Mouse (Mus musculus) spleen, postnatal 36 days (tissue): ENCODE results near the gene Diexf.

Experiments used
- DNase-seq, 2 experiments: peaks; one replicate each; pipeline ENCODE4 v3.0.0; 2022; ENCODE audit warnings: low spot score in 2 of 2, mixed read lengths in 1 of 2

The Diexf gene

GRCm38 (mm10) chr1:193086842-193087476, 43.1 kb downstream of the Diexf start:
- no peak for DNase-seq

GRCm38 (mm10) chr1:193086111-193086841, 43.8 kb downstream of the Diexf start:
- no peak for DNase-seq

GRCm38 (mm10) chr1:193085541-193086020, 44.5 kb downstream of the Diexf start:
- no peak for DNase-seq

GRCm38 (mm10) chr1:193084016-193084415, 46.1 kb downstream of the Diexf start:
- DNase-seq, result no peak

GRCm38 (mm10) chr1:193083051-193083450, 47.0 kb downstream of the Diexf start:
- no peak for DNase-seq

- no peak for DNase-seq
Observed at GRCm38 (mm10) chr1:193082311-193082921, 47.7 kb downstream of the Diexf start.

GRCm38 (mm10) chr1:193062618-193063017, 67.5 kb downstream of the Diexf start:
- no peak for DNase-seq

- DNase-seq, result no peak
Observed at GRCm38 (mm10) chr1:193060167-193060566, 69.9 kb downstream of the Diexf start.

GRCm38 (mm10) chr1:193059596-193059995, 70.5 kb downstream of the Diexf start:
- DNase-seq, result no peak

- DNase-seq, result no peak
Observed at GRCm38 (mm10) chr1:193054401-193054800, 75.7 kb downstream of the Diexf start.

- no peak for DNase-seq
Observed at GRCm38 (mm10) chr1:193053065-193053464, 77.0 kb downstream of the Diexf start.

- no peak for DNase-seq
Observed at GRCm38 (mm10) chr1:193047616-193048015, 82.5 kb downstream of the Diexf start.

GRCm38 (mm10) chr1:193042760-193043295, 87.2 kb downstream of the Diexf start:
- DNase-seq, result no peak
